Mouse (Mus musculus) intestine, embryonic 16.5 days (tissue): ENCODE measurements around the gene D130043K22Rik. TPM values are rescaled to one million over a fixed set of nuclear protein-coding genes. Genes with fewer than 3 reads are reported as not detected.

ENCODE experiments used
- ATAC-seq: fragments of 200-750 bp; cut with Nextera tagmentation; 2 replicates; pipeline ENCODE4 v1.8.0; 2017; ENCODE audit warnings: moderate TSS enrichment, moderate library complexity
- H3K27ac ChIP-seq: fragments of 300-500 bp; sonication (generic); 2 replicates; pipeline ENCODE4 v1.5.1; 2014; ENCODE audit warnings: mild to moderate bottlenecking, low read length
- H3K27me3 ChIP-seq: fragments of 300-500 bp; sonication (generic); replicated peaks from 2 replicates; pipeline ENCODE4 v1.6.1; 2014; ENCODE audit warnings: low read length, control low read depth, mixed read lengths; ENCODE audit not compliant: control insufficient read depth, insufficient read depth
- H3K36me3 ChIP-seq: fragments of 300-500 bp; sonication (generic); 2 replicates; pipeline ENCODE4 v1.6.1; 2014; ENCODE audit warnings: low read length, control low read depth; ENCODE audit not compliant: control insufficient read depth, insufficient read depth
- H3K4me1 ChIP-seq: fragments of 300-500 bp; sonication (generic); 2 replicates; pipeline ENCODE4 v1.6.1; 2014; ENCODE audit warnings: low read length, control low read depth, mixed read lengths; ENCODE audit not compliant: control insufficient read depth, insufficient read depth
- H3K4me2 ChIP-seq: fragments of 300-500 bp; sonication (generic); 2 replicates; pipeline ENCODE4 v1.6.1; 2014; ENCODE audit warnings: low read depth, low read length, control low read depth
- H3K4me3 ChIP-seq: fragments of 300-500 bp; sonication (generic); 2 replicates; pipeline ENCODE4 v1.5.1; 2014; ENCODE audit warnings: mild to moderate bottlenecking, low read length
- H3K9ac ChIP-seq: fragments of 300-500 bp; sonication (generic); 2 replicates; pipeline ENCODE4 v1.6.1; 2014; ENCODE audit warnings: low read depth, low read length
- H3K9me3 ChIP-seq: fragments of 300-500 bp; sonication (generic); 2 replicates; pipeline ENCODE4 v1.6.1; 2016; ENCODE audit warnings: low read length, control low read depth; ENCODE audit not compliant: control insufficient read depth
- WGBS: fragments of 180-500 bp; shearing (Covaris S2); extraction: QIAGEN DNeasy Blood & Tissue Kit; methylation state at CpG from one replicate; pipeline ENCODE4 v1.1.7; 2014; 5-methylcytosine and 5-hydroxymethylcytosine counted together
- polyA plus RNA-seq: library from polyadenylated mRNA; unstranded; fragments of >200 nt; fragmentation: Nextera tagmentation; extraction: Ambion mirVana; gene quantifications from 2 replicates; pipeline ENCODE4 v1.2.1, GENCODE M21; 2015

The D130043K22Rik gene
- polyA plus RNA-seq, 1 experiment from 2014 or later = 2.1 TPM

GRCm38 (mm10) chr13:24947158-24947557 lies 102.2 kb downstream of the D130043K22Rik start:
- no peak overlapping the region for H3K4me3 ChIP-seq
- no peaks in the 10 kb centered on the region for H3K9me3 ChIP-seq
- H3K4me2 ChIP-seq = no peak overlapping the region
- H3K9ac ChIP-seq = no peak overlapping the region
- H3K27me3 ChIP-seq = no peaks in the 10 kb centered on the region
- WGBS = 70% methylated on average over 5 of the region's 5 CpGs
- H3K27ac ChIP-seq = no peak overlapping the region
- no peaks in the 10 kb centered on the region for H3K4me1 ChIP-seq
- ATAC-seq = no peak
- H3K36me3 ChIP-seq = no peaks in the 10 kb centered on the region

GRCm38 (mm10) chr13:24948870-24949269 lies 103.9 kb downstream of the D130043K22Rik start:
- Histone ChIP-seq H3K27ac (no peak overlapping the region), H3K4me3 (no peak overlapping the region), H3K4me2 (no peak overlapping the region), H3K4me1 (no peaks in the 10 kb centered on the region), H3K27me3 (no peaks in the 10 kb centered on the region), H3K9me3 (no peaks in the 10 kb centered on the region), H3K9ac (no peak overlapping the region), H3K36me3 (no peaks in the 10 kb centered on the region)
- no peak for ATAC-seq
- 87% methylated on average over 6 of the region's 6 CpGs for WGBS

Other genes with a start within 250 kb of the D130043K22Rik start
- not detected in 2 replicates for gene Armh2, start 103.9 kb upstream of the D130043K22Rik start, polyA plus RNA-seq
- gene Gmnn, start 83.2 kb upstream of the D130043K22Rik start, polyA plus RNA-seq = 81.9 and 90.3 TPM in 2 replicates
- gene BC005537, start 43.5 kb upstream of the D130043K22Rik start, polyA plus RNA-seq = 9.4 and 9.6 TPM in 2 replicates
- 201 and 219 TPM in 2 replicates for gene Acot13, start 13.6 kb upstream of the D130043K22Rik start, polyA plus RNA-seq
- gene Tdp2, start 13.5 kb upstream of the D130043K22Rik start, polyA plus RNA-seq = 52.8 TPM in 2 replicates
- gene Aldh5a1, start 92.5 kb downstream of the D130043K22Rik start, polyA plus RNA-seq = 8.1 TPM in 2 replicates
- 2.0 and 2.4 TPM in 2 replicates for gene Gpld1, start 98.0 kb downstream of the D130043K22Rik start, polyA plus RNA-seq
- gene Mrs2, start 175.2 kb downstream of the D130043K22Rik start, polyA plus RNA-seq = 15.8 and 17.1 TPM in 2 replicates
- gene Dcdc2a, start 210.9 kb downstream of the D130043K22Rik start, polyA plus RNA-seq = 0.45 and 0.98 TPM in 2 replicates